Mouse (Mus musculus): Measurements from ENCODE around the gene Sez6l. TPM values are rescaled to one million over a fixed set of nuclear protein-coding genes. Genes with fewer than 3 reads are reported as not detected.
A peak's percentile ranks its signal among the peaks of the same experiment; 100 is the strongest.

Gene Sez6l
- polyA plus RNA-seq, 1 experiment from 2014 or later: 0.75 TPM

DNA sequence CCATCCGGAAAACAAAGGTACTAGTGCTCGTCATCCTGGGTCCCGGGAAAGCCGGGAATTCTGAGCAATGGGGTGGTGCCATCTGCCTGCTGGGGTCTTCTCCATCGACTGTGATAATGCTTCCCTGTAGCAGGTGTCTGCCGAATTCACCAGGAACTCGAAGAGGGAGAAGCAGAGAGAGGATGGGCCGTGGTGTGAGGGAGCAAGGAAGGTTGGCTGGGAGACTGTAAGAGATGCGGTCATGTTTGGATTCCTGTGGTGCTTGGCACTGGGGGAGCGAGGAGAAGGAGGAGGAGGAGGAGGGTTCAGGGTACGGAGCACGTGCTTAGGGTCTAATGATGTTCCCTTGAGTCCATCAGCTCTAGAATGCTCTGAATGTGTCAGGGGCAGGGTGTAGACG is 94.4 kb downstream of the Sez6l start:
- Histone ChIP-seq H3K4me3 (no peak overlapping the region), H3K27me3 (replicated peaks; ENCODE audit: low read depth, poor library complexity, severe bottlenecking) (peaks cover 70% of the 10 kb centered on the region), H3K9me3 (no peaks in the 10 kb centered on the region), H3K36me3 (replicated peaks) (no peaks in the 10 kb centered on the region), H3K4me1 (peaks cover 55% of the 10 kb centered on the region), H3K27ac (replicated peaks) (peak overlapping the region; percentile 26; the same call in 1 of the 2 replicates)
- WGBS: 61% methylated on average over 13 of the region's 13 CpGs
- DNase-seq (ENCODE audit: low spot score): no peak

DNA sequence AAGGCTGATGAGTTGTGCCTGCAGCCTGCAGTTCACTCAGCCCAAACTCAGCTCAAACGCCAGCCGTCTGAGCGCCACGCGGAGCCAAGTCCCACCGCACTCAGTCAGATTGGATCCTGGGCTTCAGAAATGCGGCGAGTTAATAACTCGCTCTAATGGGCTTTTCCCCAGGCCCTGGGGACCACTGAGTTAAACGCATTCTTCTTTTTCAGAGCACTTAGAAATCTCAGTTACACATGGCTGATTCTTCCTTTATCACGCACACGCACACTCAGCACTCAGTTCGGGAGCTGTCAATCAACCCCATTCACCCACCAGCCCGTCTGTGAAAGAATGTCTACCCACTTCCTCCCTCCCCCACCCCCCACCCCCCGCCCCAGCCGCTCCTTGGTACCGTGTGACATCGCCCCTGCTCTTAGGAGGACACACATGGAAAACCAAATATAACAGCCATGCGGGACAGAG is 95.0 kb downstream of the Sez6l start:
- DNase-seq (ENCODE audit: low spot score): peak; percentile 35
- H3K4me1 ChIP-seq: peaks cover 51% of the 10 kb centered on the region
- peaks cover 75% of the 10 kb centered on the region for H3K27me3 ChIP-seq (replicated peaks; ENCODE audit: low read depth, poor library complexity, severe bottlenecking)
- peak overlapping the region; percentile 23; the same call in 1 of the 2 replicates for H3K4me3 ChIP-seq
- WGBS: 28% methylated on average over 19 of the region's 19 CpGs
- peak overlapping the region; percentile 51; the same call in 1 of the 2 replicates for H3K27ac ChIP-seq (replicated peaks)
- H3K9me3 ChIP-seq: no peaks in the 10 kb centered on the region
- no peaks in the 10 kb centered on the region for H3K36me3 ChIP-seq (replicated peaks)

DNA sequence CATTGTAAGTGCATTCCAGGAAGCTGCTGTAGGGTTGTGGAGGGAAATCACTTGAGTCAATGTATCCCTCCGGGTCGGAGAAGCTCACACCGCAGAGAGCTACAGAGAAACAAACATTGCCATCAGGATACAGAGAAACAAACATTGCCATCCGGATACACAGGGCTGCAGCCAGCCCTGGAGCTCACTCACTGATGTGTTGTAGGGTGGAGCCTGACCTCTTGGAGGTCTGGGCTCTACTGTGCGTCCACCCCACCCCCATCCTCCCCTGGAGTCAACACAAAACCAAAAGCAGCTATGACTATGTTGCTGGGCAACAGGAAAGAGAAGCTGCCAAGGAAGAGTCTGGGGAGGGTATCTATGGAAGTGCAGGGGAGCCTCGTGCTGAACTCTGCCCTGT is 103.5 kb downstream of the Sez6l start:
- Histone ChIP-seq H3K4me3 (no peak overlapping the region), H3K27me3 (replicated peaks; ENCODE audit: low read depth, poor library complexity, severe bottlenecking) (peaks cover 26% of the 10 kb centered on the region), H3K27ac (replicated peaks) (no peak overlapping the region), H3K36me3 (replicated peaks) (no peaks in the 10 kb centered on the region), H3K4me1 (peaks cover 25% of the 10 kb centered on the region), H3K9me3 (no peaks in the 10 kb centered on the region)
- WGBS: 52% methylated on average over 6 of the region's 6 CpGs
- DNase-seq (ENCODE audit: low spot score): no peak

DNA sequence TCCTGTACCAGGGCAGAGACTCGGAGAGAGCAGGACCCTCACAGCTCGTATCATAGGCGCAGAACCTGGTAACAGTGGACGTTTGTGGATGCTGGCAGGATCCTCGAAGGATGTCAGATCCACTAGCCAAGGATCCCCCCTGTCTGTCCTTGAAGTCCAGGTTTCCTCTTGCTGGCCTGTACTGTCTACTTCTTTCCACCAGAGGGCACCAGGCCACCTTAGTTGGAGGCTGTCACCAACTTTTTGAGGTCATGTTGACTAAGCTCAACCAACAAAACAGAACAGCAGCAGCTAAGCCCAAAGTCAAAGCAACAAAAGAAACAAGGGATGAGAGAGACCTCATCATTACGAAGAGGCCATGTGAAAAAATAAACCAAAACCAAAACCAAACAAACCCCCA is 106.8 kb downstream of the Sez6l start:
- WGBS: 71% methylated on average over 6 of the region's 6 CpGs
- DNase-seq (ENCODE audit: low spot score): peak; percentile 36
- H3K4me3 ChIP-seq: no peak overlapping the region
- H3K27me3 ChIP-seq (replicated peaks; ENCODE audit: low read depth, poor library complexity, severe bottlenecking): peaks cover 15% of the 10 kb centered on the region; the same call in 1 of the 2 replicates
- peaks cover 10% of the 10 kb centered on the region for H3K4me1 ChIP-seq
- H3K27ac ChIP-seq (replicated peaks): no peak overlapping the region
- no peaks in the 10 kb centered on the region for H3K9me3 ChIP-seq
- no peaks in the 10 kb centered on the region for H3K36me3 ChIP-seq (replicated peaks)

DNA sequence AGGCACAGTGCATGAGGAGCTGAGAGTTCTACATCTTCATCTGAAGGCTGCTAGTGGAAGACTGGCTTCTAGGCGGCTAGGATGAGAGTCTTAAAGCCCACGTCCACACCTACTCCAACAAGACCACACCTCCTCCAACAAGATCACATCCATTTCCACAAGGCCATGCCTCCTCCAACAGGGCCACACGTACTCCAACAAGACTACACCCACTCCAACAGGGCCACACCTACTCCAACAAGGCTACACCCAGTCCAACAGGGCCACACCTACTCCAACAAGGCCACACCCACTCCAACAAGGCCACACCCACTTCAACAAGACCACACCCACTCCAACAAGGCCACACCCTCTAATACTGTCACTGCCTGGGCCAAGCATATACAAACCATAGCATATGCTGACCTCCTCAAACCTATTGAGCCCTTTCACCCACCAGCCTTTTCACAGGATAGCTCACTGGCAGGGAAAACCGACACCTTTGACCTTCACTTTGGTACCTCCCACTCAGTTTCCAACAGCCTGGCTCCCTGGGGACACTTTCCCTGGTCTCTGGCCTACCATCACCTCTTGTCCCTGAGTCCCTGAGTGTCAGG is 107.9 kb downstream of the Sez6l start:
- DNase-seq (ENCODE audit: low spot score): no peak
- Histone ChIP-seq H3K4me3 (no peak overlapping the region), H3K9me3 (no peaks in the 10 kb centered on the region), H3K27me3 (replicated peaks; ENCODE audit: low read depth, poor library complexity, severe bottlenecking) (0 out of 2 replicates have a peak, but pooled peaks cover 8% of the 10 kb centered on the region), H3K36me3 (replicated peaks) (no peaks in the 10 kb centered on the region), H3K27ac (replicated peaks) (no peak overlapping the region), H3K4me1 (peaks cover 8% of the 10 kb centered on the region)
- WGBS: 77% methylated on average over 4 of the region's 4 CpGs

DNA sequence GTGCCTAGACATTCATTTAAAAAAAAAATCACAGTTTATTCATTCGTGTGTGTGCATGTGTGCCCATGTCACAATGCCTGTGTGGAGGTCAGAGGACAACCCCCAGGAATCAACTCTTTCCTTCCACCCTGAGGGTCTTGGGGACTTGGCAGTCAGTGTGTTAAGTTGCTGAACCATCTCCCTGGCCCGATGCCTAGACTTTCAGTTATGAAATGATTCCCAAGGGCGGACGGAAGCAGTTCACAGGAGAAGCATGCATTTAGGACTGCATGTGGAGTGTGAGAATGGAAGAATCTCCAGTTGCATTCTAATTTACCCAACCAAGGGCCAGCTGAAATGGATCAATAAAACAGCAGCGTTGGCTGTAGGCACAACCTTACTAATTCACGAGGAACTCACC is 110.7 kb downstream of the Sez6l start:
- 75% methylated on average over 6 of the region's 6 CpGs for WGBS
- no peak for DNase-seq (ENCODE audit: low spot score)
- no peak overlapping the region for H3K4me3 ChIP-seq
- H3K4me1 ChIP-seq: no peaks in the 10 kb centered on the region
- 0 out of 2 replicates have a peak, but pooled peaks cover 8% of the 10 kb centered on the region for H3K27me3 ChIP-seq (replicated peaks; ENCODE audit: low read depth, poor library complexity, severe bottlenecking)
- no peaks in the 10 kb centered on the region for H3K36me3 ChIP-seq (replicated peaks)
- no peak overlapping the region for H3K27ac ChIP-seq (replicated peaks)
- no peaks in the 10 kb centered on the region for H3K9me3 ChIP-seq

DNA sequence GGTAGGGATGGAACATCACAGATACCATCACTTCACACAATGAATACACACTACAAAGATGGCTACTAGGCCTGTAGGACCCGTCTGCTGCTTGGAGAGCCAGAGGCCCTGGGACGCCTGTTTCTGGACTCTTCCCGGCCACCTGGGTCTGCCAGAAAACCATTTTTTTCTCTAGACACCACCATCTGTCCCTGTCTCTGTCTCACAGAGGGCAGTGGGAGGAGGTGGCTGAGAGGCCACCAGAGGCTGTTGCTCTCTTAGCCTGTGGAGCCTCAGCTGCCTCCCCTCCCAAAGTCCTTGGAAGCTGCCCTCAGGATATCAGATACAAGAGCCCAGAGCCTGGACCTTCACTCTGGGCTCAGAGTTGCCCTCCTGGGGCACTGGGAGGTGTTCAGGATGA is 117.1 kb downstream of the Sez6l start:
- Histone ChIP-seq H3K4me1 (peaks cover 5% of the 10 kb centered on the region; the same call in 1 of the 2 replicates), H3K27ac (replicated peaks) (no peak overlapping the region), H3K9me3 (no peaks in the 10 kb centered on the region), H3K36me3 (replicated peaks) (no peaks in the 10 kb centered on the region), H3K4me3 (no peak overlapping the region), H3K27me3 (replicated peaks; ENCODE audit: low read depth, poor library complexity, severe bottlenecking) (peaks cover 25% of the 10 kb centered on the region)
- WGBS: 72% methylated on average over 3 of the region's 3 CpGs
- DNase-seq (ENCODE audit: low spot score): no peak

DNA sequence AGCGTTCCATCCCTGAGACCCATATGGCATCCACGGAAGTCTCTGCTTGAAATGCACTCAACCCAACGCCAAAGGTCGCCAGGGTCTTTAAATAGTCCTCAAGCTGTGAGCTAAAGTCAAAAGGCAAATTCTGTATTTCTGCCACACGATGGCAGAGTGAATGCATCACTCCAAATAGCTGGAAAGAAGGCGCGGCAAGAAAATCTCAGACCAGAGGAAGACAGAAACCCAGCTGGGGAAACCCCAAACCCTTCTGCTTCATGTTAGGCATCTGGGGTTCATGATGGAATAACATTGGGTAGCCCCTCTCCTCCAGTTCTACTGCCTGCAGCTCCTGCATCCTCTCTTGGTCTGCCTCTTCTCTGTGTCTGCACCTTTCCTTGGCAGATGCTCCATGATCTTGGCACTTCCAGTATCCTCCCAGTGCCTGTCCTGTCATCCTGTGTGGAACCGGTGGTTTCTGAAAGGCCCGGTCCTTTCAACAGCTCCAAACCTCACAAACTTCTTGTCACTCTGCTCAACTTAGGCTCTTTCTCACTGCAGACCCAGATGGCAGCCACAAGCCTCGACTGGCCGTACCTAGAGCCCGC is 121.9 kb downstream of the Sez6l start:
- WGBS: 74% methylated on average over 12 of the region's 12 CpGs

DNA sequence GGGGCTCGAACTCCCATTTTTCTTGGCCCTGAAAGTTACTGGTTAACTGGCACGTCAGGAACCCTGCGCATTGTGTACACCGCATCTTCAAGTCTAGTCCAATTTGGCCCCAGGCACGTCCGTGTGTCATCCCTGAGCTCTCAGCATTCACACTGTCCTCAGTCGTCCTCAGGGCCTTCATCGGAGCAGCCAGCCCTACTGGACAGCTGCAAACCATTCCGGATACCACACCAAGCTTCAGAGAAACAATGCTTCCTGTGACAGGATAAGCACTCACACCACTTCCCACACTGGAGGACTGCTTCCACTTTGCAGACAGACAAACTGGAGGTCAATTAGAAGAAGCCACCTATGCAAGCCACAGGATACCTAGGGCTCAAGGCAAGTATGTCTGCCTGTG is 123.9 kb downstream of the Sez6l start:
- H3K27ac ChIP-seq (replicated peaks): no peak overlapping the region
- 61% methylated on average over 9 of the region's 9 CpGs for WGBS
- H3K36me3 ChIP-seq (replicated peaks): no peaks in the 10 kb centered on the region
- no peaks in the 10 kb centered on the region for H3K9me3 ChIP-seq
- no peak for DNase-seq (ENCODE audit: low spot score)
- no peak overlapping the region for H3K4me3 ChIP-seq
- H3K4me1 ChIP-seq: peaks cover 16% of the 10 kb centered on the region
- H3K27me3 ChIP-seq (replicated peaks; ENCODE audit: low read depth, poor library complexity, severe bottlenecking): peaks cover 41% of the 10 kb centered on the region

More for the DNA sequence above, 121.9 kb downstream of the Sez6l start:
- peaks cover 28% of the 10 kb centered on the region for H3K27me3 ChIP-seq (replicated peaks; ENCODE audit: low read depth, poor library complexity, severe bottlenecking)
- no peak for DNase-seq (ENCODE audit: low spot score)
- H3K4me1 ChIP-seq: peaks cover 20% of the 10 kb centered on the region
- no peaks in the 10 kb centered on the region for H3K9me3 ChIP-seq
- H3K27ac ChIP-seq (replicated peaks): no peak overlapping the region
- H3K4me3 ChIP-seq: no peak overlapping the region
- H3K36me3 ChIP-seq (replicated peaks): no peaks in the 10 kb centered on the region

DNA sequence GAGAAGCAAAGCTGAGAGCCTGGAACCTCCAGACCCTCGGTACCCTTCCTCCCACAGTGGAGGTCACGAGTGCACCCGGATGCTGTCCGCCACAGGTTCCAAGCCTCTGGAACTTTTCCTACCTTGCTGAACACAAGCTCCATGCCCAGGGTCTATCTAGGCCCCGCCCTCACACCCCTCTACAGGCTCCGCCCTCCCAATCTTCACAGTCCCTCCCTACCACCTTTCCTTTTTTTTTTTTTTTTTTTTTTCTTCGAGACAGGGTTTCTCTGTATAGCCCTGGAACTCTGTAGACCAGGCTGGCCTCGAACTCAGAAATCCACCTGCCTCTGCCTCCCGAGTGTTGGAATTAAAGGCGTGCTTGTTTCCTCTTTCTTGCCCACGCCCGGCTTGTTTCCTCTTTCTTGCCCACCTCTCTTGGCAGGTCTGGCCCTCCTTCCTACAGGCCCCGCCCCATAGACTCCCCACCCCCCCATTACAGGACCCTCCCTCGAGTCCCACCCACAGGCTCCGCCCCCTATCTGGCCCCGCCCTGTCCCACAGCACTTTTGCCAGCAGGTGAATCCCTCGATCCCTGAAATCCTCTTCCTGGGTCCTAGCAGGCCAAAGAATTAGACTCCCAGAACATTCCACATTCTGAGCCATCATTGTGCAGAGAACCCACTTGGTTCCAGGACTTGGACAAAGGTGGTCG is 128.1 kb downstream of the Sez6l start, which contains the start of gene Gm6588:
Gene Gm6588 (plus strand): TSS at position 680 of the 694 bp plus-strand sequence.
- DNase-seq (ENCODE audit: low spot score): no peak
- Histone ChIP-seq H3K27me3 (replicated peaks; ENCODE audit: low read depth, poor library complexity, severe bottlenecking) (peaks cover 29% of the 10 kb centered on the region), H3K36me3 (replicated peaks) (no peaks in the 10 kb centered on the region), H3K27ac (replicated peaks) (no peak within 1 kb of the TSS), H3K9me3 (no peaks in the 10 kb centered on the region), H3K4me1 (peaks cover 16% of the 10 kb centered on the region), H3K4me3 (no peak within 1 kb of the TSS)
- 69% methylated on average over 18 of the region's 18 CpGs for WGBS

DNA sequence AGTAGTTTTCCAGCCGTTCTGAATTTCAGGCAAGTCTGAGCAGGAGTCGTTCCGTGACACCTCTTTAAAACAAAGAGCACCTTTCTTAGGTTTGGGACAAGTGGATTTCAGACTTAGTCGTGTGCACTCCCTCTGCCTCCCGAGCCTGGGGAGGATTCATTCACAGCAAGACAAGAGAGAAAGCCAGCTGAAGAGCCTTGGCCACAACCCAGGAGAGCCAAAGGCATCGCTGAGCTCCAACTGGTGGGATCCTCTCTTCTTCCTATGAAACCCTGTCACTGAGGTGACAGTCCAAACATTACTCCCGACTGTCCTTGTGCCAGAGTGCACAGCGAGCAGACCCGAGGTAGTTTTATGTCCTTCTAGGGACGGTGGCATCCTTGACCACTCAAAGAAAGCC is 138.4 kb downstream of the Sez6l start:
- Histone ChIP-seq H3K36me3 (replicated peaks) (no peaks in the 10 kb centered on the region), H3K9me3 (no peaks in the 10 kb centered on the region), H3K27me3 (replicated peaks; ENCODE audit: low read depth, poor library complexity, severe bottlenecking) (peaks cover 25% of the 10 kb centered on the region; the same call in 1 of the 2 replicates), H3K4me3 (no peak overlapping the region), H3K4me1 (peaks cover 25% of the 10 kb centered on the region; the same call in 1 of the 2 replicates), H3K27ac (replicated peaks) (no peak overlapping the region; the same call in 1 of the 2 replicates)
- DNase-seq (ENCODE audit: low spot score): no peak
- WGBS: 51% methylated on average over 10 of the region's 10 CpGs

DNA sequence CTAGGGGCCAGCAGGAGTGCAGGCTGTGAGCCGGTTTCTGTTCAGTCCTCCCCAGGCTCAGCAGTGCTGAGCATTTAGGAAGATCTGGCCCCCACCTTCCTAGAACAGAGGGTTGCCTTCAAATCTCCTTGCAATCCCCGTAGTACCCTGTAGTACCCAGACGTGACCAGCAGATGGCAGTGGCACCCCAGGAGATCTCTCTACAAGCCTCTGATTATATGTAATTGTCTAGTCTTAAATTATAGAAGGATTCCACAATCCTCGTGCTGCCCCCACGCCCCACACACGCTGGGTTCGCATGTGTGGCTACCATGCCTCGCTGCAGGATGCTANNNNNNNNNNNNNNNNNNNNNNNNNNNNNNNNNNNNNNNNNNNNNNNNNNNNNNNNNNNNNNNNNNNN is 144.0 kb downstream of the Sez6l start:
- Histone ChIP-seq H3K9me3 (no peaks in the 10 kb centered on the region), H3K36me3 (replicated peaks) (no peaks in the 10 kb centered on the region), H3K4me3 (no peak overlapping the region), H3K27ac (replicated peaks) (no peak overlapping the region), H3K27me3 (replicated peaks; ENCODE audit: low read depth, poor library complexity, severe bottlenecking) (peaks cover 55% of the 10 kb centered on the region), H3K4me1 (peaks cover 37% of the 10 kb centered on the region)
- 3% methylated on average over 8 of the region's 8 CpGs for WGBS
- DNase-seq (ENCODE audit: low spot score): peak; percentile 82

All from embryonic facial prominence, embryonic 10.5 days (tissue).